Mouse (Mus musculus) neural tube, embryonic 14.5 days (tissue): ENCODE results near the gene Map3k13. TPM values are rescaled to one million over a fixed set of nuclear protein-coding genes. Genes with fewer than 3 reads are reported as not detected.

Experiments
- ATAC-seq: fragments of 200-750 bp; cut with Nextera tagmentation; 2 replicates; pipeline ENCODE4 v1.8.0; 2017; ENCODE audit warnings: low read depth, mild to moderate bottlenecking, moderate TSS enrichment, moderate library complexity
- H3K27ac ChIP-seq: fragments of 300-500 bp; sonication (generic); 2 replicates; pipeline ENCODE4 v1.5.1; 2014; ENCODE audit warnings: low read depth, mild to moderate bottlenecking, control low read depth, low read length, moderate library complexity, mixed read lengths
- H3K27me3 ChIP-seq: fragments of 300-500 bp; sonication (generic); 2 replicates; pipeline ENCODE4 v1.6.1; 2014; ENCODE audit warnings: low read length; ENCODE audit not compliant: control insufficient read depth, insufficient read depth
- H3K36me3 ChIP-seq: fragments of 300-500 bp; sonication (generic); 2 replicates; pipeline ENCODE4 v1.6.1; 2014; ENCODE audit warnings: low read length, mixed read lengths; ENCODE audit not compliant: control insufficient read depth, insufficient read depth
- H3K4me1 ChIP-seq: fragments of 300-500 bp; sonication (generic); 2 replicates; pipeline ENCODE4 v1.6.1; 2014; ENCODE audit warnings: low read length; ENCODE audit not compliant: control insufficient read depth, insufficient read depth
- H3K4me2 ChIP-seq: fragments of 300-500 bp; sonication (generic); 2 replicates; pipeline ENCODE4 v1.6.1; 2014; ENCODE audit warnings: mild to moderate bottlenecking, low read depth, low read length, control low read depth
- H3K4me3 ChIP-seq: fragments of 300-500 bp; sonication (generic); 2 replicates; pipeline ENCODE4 v1.5.1; 2014; ENCODE audit warnings: low read depth, low read length, control low read depth, mixed read lengths
- H3K9ac ChIP-seq: fragments of 300-500 bp; sonication (generic); replicated peaks from 2 replicates; pipeline ENCODE4 v1.6.1; 2014; ENCODE audit warnings: low read depth, mild to moderate bottlenecking, control low read depth, low read length, mixed read lengths
- H3K9me3 ChIP-seq: fragments of 300-500 bp; sonication (generic); 2 replicates; pipeline ENCODE4 v1.6.1; 2016; ENCODE audit warnings: low read length; ENCODE audit not compliant: control insufficient read depth
- WGBS: fragments of 180-500 bp; shearing (Covaris S2); extraction: QIAGEN DNeasy Blood & Tissue Kit; methylation state at CpG from one replicate; pipeline ENCODE4 v1.1.7; 2014; 5-methylcytosine and 5-hydroxymethylcytosine counted together
- polyA plus RNA-seq: library from polyadenylated mRNA; unstranded; fragments of >200 nt; fragmentation: Nextera tagmentation; extraction: Ambion mirVana; gene quantifications from 2 replicates; pipeline ENCODE4 v1.2.1, GENCODE M21; 2014

Gene Map3k13
- polyA plus RNA-seq, 1 experiment from 2014 or later = 10.7 TPM

DNA sequence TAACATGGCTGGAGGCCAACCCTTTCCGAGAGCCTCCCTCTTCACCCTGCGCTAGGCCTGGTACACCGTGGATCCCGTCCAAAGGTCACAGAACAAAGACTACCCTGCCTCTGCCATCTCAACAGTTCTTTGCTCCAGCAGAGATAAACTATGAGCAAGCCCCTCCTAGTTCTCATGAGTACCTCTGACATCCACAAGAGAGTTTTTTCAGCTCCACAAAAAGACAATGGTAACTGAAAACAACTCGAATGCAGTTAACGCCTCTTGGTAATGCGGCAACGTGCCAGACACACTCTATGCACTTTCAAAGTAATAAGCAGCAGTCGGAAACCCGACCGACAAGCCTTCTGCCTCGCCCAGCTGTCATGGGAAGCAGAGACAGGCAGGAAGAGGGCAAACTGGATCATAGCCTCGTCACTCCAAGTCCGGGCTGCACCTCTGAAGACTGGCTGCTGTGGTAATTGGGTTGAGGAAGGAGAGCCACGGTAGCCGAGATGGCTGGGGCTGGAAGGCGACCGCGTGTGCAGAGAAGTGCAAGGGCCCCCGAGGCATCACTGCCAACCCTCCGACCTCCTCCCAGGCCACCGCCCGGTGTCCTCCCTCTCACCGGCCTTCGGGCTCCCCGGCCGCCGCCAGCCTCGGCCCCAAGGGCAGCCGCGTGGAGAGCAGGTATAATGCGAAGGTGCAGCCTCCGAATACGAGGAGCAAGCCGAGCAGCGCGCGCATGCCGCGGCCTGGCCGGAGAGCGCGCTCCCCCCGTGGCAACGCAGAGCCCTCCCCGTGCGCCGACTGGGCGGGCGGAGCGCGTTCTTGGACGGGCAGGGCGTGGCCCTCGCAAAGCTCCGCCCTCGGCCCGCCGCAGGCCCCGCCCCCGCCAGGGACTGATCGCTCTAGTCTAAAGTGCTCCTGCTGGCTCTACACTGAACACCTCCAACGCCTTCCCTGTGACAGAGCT lies 152.9 kb downstream of the Map3k13 start, which contains the start of gene Tmem41a:
Gene Tmem41a, minus strand, starts transcription at position 792 of the 955 bp plus-strand sequence.
- peak; percentile 96 for ATAC-seq
- H3K9me3 ChIP-seq = no peaks in the 10 kb centered on the region
- no peaks in the 10 kb centered on the region; the same call in 1 of the 2 replicates for H3K4me1 ChIP-seq
- H3K27ac ChIP-seq = peak within 1 kb of the TSS; percentile 46
- H3K36me3 ChIP-seq = no peaks in the 10 kb centered on the region
- H3K27me3 ChIP-seq = no peaks in the 10 kb centered on the region
- H3K9ac ChIP-seq = peak within 1 kb of the TSS; percentile 82
- H3K4me3 ChIP-seq = peak within 1 kb of the TSS; percentile 73
- 1% methylated on average over 60 of the region's 63 CpGs for WGBS
- peak within 1 kb of the TSS; percentile 61 for H3K4me2 ChIP-seq

- H3K27ac ChIP-seq = no peak overlapping the region
- no peak for ATAC-seq
- H3K27me3 ChIP-seq = no peaks in the 10 kb centered on the region
- no peaks in the 10 kb centered on the region for H3K9me3 ChIP-seq
- no peaks in the 10 kb centered on the region for H3K36me3 ChIP-seq
- no peak overlapping the region for H3K4me3 ChIP-seq
- H3K4me1 ChIP-seq = no peaks in the 10 kb centered on the region
- 83% methylated on average over 12 of the region's 12 CpGs for WGBS
- H3K4me2 ChIP-seq = no peak overlapping the region
- no peak overlapping the region for H3K9ac ChIP-seq
Observed at GRCm38 (mm10) chr16:21955591-21955990, 161.4 kb downstream of the Map3k13 start.

DNA sequence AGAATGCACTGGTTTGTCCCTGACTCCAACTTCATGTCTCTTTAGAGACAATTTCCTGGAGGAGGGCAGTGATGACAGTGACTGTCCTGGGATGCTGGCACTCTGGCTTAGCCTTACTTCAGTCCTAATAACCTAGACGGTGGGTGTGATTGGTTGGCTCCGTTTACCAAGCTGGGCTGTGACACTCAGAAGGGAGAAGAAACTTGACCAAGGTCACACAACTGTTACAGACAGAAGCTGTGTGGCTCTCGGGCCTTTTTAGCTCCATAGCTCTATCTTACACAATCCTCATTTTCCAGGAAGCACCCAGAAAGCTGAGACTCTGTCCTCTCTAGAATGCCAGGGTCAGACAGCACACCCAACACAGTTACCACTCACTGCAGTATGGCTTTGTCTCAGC lies 171.4 kb downstream of the Map3k13 start:
- no peaks in the 10 kb centered on the region for H3K4me1 ChIP-seq
- H3K9ac ChIP-seq = no peak overlapping the region
- no peaks in the 10 kb centered on the region for H3K36me3 ChIP-seq
- no peak overlapping the region for H3K27ac ChIP-seq
- no peaks in the 10 kb centered on the region for H3K9me3 ChIP-seq
- H3K27me3 ChIP-seq = no peaks in the 10 kb centered on the region
- H3K4me2 ChIP-seq = no peak overlapping the region
- WGBS = 86% methylated on average over 3 of the region's 3 CpGs
- H3K4me3 ChIP-seq = no peak overlapping the region
- no peak for ATAC-seq

DNA sequence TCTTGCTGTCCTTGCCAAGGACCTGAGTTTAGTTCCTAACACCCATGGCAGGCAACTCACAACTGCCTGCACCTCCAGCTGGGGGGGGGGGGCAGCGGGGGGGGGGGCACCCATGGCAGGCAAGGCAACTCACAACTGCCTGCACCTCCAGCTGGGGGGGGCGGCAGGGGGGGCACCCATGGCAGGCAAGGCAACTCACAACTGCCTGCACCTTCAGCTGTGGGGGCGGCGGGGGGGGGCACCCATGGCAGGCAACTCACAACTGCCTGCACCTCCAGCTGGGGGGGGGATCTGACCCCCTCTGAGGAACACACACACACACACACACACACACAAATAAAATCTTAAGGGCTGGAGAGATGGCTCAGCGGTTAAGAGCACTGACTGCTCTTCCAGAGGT lies 175.7 kb downstream of the Map3k13 start:
- Histone ChIP-seq H3K9me3 (no peaks in the 10 kb centered on the region), H3K4me1 (no peaks in the 10 kb centered on the region), H3K4me3 (no peak overlapping the region), H3K27ac (no peak overlapping the region), H3K27me3 (no peaks in the 10 kb centered on the region), H3K4me2 (no peak overlapping the region), H3K9ac (no peak overlapping the region), H3K36me3 (no peaks in the 10 kb centered on the region)
- ATAC-seq = no peak
- WGBS = 90% methylated on average over 5 of the region's 5 CpGs

DNA sequence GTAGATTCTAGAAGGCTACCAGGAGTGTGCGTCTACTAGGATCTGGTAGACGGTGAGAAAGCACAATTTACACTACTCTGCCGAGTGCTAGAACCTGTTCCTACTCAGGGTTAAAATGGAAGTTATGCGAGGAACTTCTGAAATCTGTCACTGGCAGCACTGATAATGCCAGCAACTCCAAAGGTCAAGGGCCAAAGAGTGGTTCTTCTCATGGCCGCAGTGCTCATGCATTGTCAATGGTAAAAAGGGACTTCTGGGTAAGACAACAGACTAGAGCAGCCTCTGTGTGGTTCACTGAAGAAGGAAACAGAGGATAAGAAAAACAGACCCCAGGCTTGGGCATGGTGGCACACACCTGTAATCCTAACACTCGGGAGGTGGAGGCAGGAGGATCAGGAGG lies 176.4 kb downstream of the Map3k13 start:
- 93% methylated on average over 6 of the region's 6 CpGs for WGBS
- no peaks in the 10 kb centered on the region for H3K27me3 ChIP-seq
- no peaks in the 10 kb centered on the region for H3K9me3 ChIP-seq
- no peak overlapping the region for H3K4me3 ChIP-seq
- no peak for ATAC-seq
- no peaks in the 10 kb centered on the region for H3K4me1 ChIP-seq
- no peak overlapping the region for H3K4me2 ChIP-seq
- H3K36me3 ChIP-seq = no peaks in the 10 kb centered on the region
- no peak overlapping the region for H3K27ac ChIP-seq
- H3K9ac ChIP-seq = no peak overlapping the region

- ATAC-seq = no peak
Observed at GRCm38 (mm10) chr16:21971446-21971845, 177.3 kb downstream of the Map3k13 start.

GRCm38 (mm10) chr16:21976203-21976602 lies 182.1 kb downstream of the Map3k13 start:
- Histone ChIP-seq H3K4me2 (peak overlapping the region; percentile 18; the same call in 1 of the 2 replicates), H3K27ac (no peak overlapping the region), H3K9ac (no peak overlapping the region), H3K4me1 (peaks cover 3% of the 10 kb centered on the region; the same call in 1 of the 2 replicates), H3K36me3 (no peaks in the 10 kb centered on the region), H3K27me3 (no peaks in the 10 kb centered on the region), H3K4me3 (no peak overlapping the region), H3K9me3 (no peaks in the 10 kb centered on the region)
- WGBS = 2% methylated on average over 16 of the region's 16 CpGs
- ATAC-seq = no peak

More at GRCm38 (mm10) chr16:21971446-21971845, 177.3 kb downstream of the Map3k13 start:
- Histone ChIP-seq H3K9me3 (no peaks in the 10 kb centered on the region), H3K36me3 (no peaks in the 10 kb centered on the region), H3K27ac (no peak overlapping the region), H3K4me1 (peaks cover 3% of the 10 kb centered on the region; the same call in 1 of the 2 replicates), H3K27me3 (no peaks in the 10 kb centered on the region), H3K4me2 (no peak overlapping the region), H3K4me3 (no peak overlapping the region), H3K9ac (no peak overlapping the region)
- 82% methylated on average over 4 of the region's 4 CpGs for WGBS

DNA sequence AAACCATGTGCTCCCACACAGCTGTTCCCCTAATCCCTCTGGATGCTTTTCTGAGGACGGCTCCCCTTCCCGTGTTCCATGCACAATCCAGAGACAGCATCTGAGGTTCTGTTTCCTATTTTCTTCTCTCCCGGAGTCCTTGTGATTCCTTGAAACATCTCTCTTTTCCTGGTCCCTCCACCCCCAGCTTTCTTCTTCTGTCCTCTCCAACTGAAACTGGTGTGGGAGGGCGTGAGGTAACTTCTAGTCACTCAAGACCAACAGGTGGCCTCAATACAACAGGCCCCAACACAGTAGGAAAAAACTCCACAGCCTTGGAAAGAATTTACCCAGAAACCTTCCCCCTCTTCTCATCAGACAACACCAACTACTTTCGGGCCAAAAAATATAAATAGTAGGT lies 183.2 kb downstream of the Map3k13 start:
- no peak overlapping the region for H3K9ac ChIP-seq

More for the DNA sequence above, 183.2 kb downstream of the Map3k13 start:
- H3K4me3 ChIP-seq = no peak overlapping the region
- no peak overlapping the region for H3K27ac ChIP-seq
- ATAC-seq = no peak
- no peak overlapping the region for H3K4me2 ChIP-seq
- no peaks in the 10 kb centered on the region for H3K27me3 ChIP-seq
- 87% methylated on average over 5 of the region's 5 CpGs for WGBS
- H3K9me3 ChIP-seq = no peaks in the 10 kb centered on the region
- H3K36me3 ChIP-seq = no peaks in the 10 kb centered on the region
- peaks cover 3% of the 10 kb centered on the region; the same call in 1 of the 2 replicates for H3K4me1 ChIP-seq
